Mouse (Mus musculus) cerebellum, adult 11 months (tissue): ENCODE data around the gene Mboat2.
A peak's percentile ranks its signal among the peaks of the same experiment; 100 is the strongest.

Source experiments
- DNase-seq: peaks from one replicate; pipeline ENCODE4 v3.0.0; 2022

Mboat2 gene

GRCm38 (mm10) chr12:24955137-24955536 lies 124.5 kb downstream of the Mboat2 start:
- DNase-seq: no peak

- no peak for DNase-seq
These were observed 127.8 kb downstream of the Mboat2 start for GRCm38 (mm10) chr12:24958526-24958925.

- no peak for DNase-seq
These were observed 131.1 kb downstream of the Mboat2 start for GRCm38 (mm10) chr12:24961821-24962220.

GRCm38 (mm10) chr12:24962362-24962967 lies 131.8 kb downstream of the Mboat2 start:
- DNase-seq: no peak

- no peak for DNase-seq
These were observed 132.8 kb downstream of the Mboat2 start for GRCm38 (mm10) chr12:24963393-24964022.

GRCm38 (mm10) chr12:24965406-24965805 lies 134.7 kb downstream of the Mboat2 start:
- peak; percentile 26 for DNase-seq

- DNase-seq: peak; percentile 8
These were observed 135.4 kb downstream of the Mboat2 start for GRCm38 (mm10) chr12:24966046-24966445.

GRCm38 (mm10) chr12:24971490-24972200 lies 141.0 kb downstream of the Mboat2 start:
- DNase-seq: no peak

- DNase-seq: no peak
These were observed 142.0 kb downstream of the Mboat2 start for GRCm38 (mm10) chr12:24972371-24973350.

GRCm38 (mm10) chr12:24973586-24973985 lies 142.9 kb downstream of the Mboat2 start:
- DNase-seq: no peak

GRCm38 (mm10) chr12:24974446-24975114 lies 143.9 kb downstream of the Mboat2 start, which contains the start of gene Kidins220:
Gene Kidins220, plus strand, starts transcription at chr12:24974925.
- peak; percentile 94 for DNase-seq

- DNase-seq: peak; percentile 62
These were observed 144.5 kb downstream of the Mboat2 start for GRCm38 (mm10) chr12:24975115-24975733.

- DNase-seq: no peak
These were observed 154.5 kb downstream of the Mboat2 start for GRCm38 (mm10) chr12:24985226-24985625.

- no peak for DNase-seq
These were observed 164.7 kb downstream of the Mboat2 start for GRCm38 (mm10) chr12:24995350-24995749.

- DNase-seq: no peak
These were observed 174.7 kb downstream of the Mboat2 start for GRCm38 (mm10) chr12:25005350-25005749.

GRCm38 (mm10) chr12:25009957-25010356 lies 179.3 kb downstream of the Mboat2 start:
- DNase-seq: no peak

GRCm38 (mm10) chr12:25010416-25010815 lies 179.7 kb downstream of the Mboat2 start:
- DNase-seq: no peak

GRCm38 (mm10) chr12:25011733-25012367 lies 181.2 kb downstream of the Mboat2 start:
- no peak for DNase-seq

- no peak for DNase-seq
These were observed 182.2 kb downstream of the Mboat2 start for GRCm38 (mm10) chr12:25012555-25013540.
